Mouse (Mus musculus) liver, postnatal 0 days (tissue): ENCODE measurements around the gene Camta1. TPM values are rescaled to one million over a fixed set of nuclear protein-coding genes. Genes with fewer than 3 reads are reported as not detected.

Experiments used
- ATAC-seq: fragments of 200-750 bp; cut with Nextera tagmentation; 2 replicates; pipeline ENCODE4 v1.8.0; 2017; ENCODE audit warnings: mild to moderate bottlenecking, moderate library complexity
- DNase-seq: peaks from one replicate; pipeline ENCODE4 v3.0.0-alpha.2; 2016
- H3K27ac ChIP-seq: fragments of 300-500 bp; sonication (generic); 2 replicates; pipeline ENCODE4 v1.5.1; 2014; ENCODE audit warnings: antibody characterized with exemption, moderate library complexity, mild to moderate bottlenecking, low read depth
- H3K27me3 ChIP-seq: fragments of 300-500 bp; sonication (generic); 2 replicates; pipeline ENCODE4 v1.6.1; 2014; ENCODE audit warnings: low read length, control low read depth, mixed read lengths; ENCODE audit not compliant: insufficient read depth
- H3K36me3 ChIP-seq: fragments of 300-500 bp; sonication (generic); replicated peaks from 2 replicates; pipeline ENCODE4 v1.6.1; 2014; ENCODE audit warnings: mild to moderate bottlenecking, control low read depth, low read length, moderate library complexity, mixed read lengths; ENCODE audit not compliant: insufficient read depth
- H3K4me1 ChIP-seq: fragments of 300-500 bp; sonication (generic); 2 replicates; pipeline ENCODE4 v1.6.1; 2014; ENCODE audit warnings: antibody characterized with exemption, mild to moderate bottlenecking, control low read depth; ENCODE audit not compliant: insufficient read depth
- H3K4me2 ChIP-seq: fragments of 300-500 bp; sonication (generic); 2 replicates; pipeline ENCODE4 v1.6.1; 2014; ENCODE audit warnings: low read depth, mild to moderate bottlenecking, low read length, moderate library complexity, mixed read lengths
- H3K4me3 ChIP-seq: fragments of 300-500 bp; sonication (generic); 2 replicates; pipeline ENCODE4 v1.5.1; 2014; ENCODE audit warnings: low read depth, low read length
- H3K9ac ChIP-seq: fragments of 300-500 bp; sonication (generic); replicated peaks from 2 replicates; pipeline ENCODE4 v1.6.1; 2014; ENCODE audit warnings: mild to moderate bottlenecking, moderate library complexity
- H3K9me3 ChIP-seq: fragments of 300-500 bp; sonication (generic); 2 replicates; pipeline ENCODE4 v1.6.1; 2016; ENCODE audit warnings: mild to moderate bottlenecking, control low read depth, low read length, mixed read lengths
- CTCF ChIP-seq: sonication (generic); IDR thresholded peaks from 2 replicates; pipeline ENCODE4 v1.5.1; 2016; ENCODE audit warnings: antibody characterized with exemption, low read depth
- EP300 ChIP-seq: IDR thresholded peaks from 2 replicates; pipeline ENCODE4 v1.6.1; 2016; ENCODE audit warnings: antibody characterized with exemption, low read depth, mild to moderate bottlenecking
- WGBS: fragments of 180-500 bp; shearing (Covaris S2); extraction: QIAGEN DNeasy Blood & Tissue Kit; methylation state at CpG from one replicate; pipeline ENCODE4 v1.1.7; 2014; ENCODE audit not compliant: insufficient replicate concordance; 5-methylcytosine and 5-hydroxymethylcytosine counted together
- polyA plus RNA-seq: library from polyadenylated mRNA; unstranded; fragments of >200 nt; fragmentation: Nextera tagmentation; extraction: Ambion mirVana; gene quantifications from 2 replicates; pipeline ENCODE4 v1.2.1, GENCODE M21; 2015

Camta1 gene
- polyA plus RNA-seq, 1 experiment from 2014 or later: 48.3 TPM

DNA sequence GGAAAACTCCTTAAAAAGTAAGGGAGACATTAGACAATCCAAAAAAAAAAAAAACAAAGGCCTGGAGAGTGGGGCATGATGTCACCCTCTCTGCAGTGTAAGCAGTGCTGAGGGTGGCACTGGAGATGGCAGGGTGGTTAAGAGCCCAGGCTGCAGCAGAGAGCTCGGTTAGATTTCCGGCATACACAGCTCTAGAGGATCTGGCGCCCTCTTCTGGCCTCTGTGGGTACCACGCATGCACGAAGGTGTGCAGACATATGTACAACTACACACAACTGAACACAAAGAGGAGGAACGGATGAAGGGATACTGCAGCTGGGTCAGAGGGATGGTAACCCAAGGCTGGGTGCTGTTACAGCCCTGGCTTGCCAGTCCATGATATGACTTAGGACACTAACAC, 854.7 kb downstream of the Camta1 start:
- ATAC-seq (no peak), DNase-seq (peak; percentile 66)

DNA sequence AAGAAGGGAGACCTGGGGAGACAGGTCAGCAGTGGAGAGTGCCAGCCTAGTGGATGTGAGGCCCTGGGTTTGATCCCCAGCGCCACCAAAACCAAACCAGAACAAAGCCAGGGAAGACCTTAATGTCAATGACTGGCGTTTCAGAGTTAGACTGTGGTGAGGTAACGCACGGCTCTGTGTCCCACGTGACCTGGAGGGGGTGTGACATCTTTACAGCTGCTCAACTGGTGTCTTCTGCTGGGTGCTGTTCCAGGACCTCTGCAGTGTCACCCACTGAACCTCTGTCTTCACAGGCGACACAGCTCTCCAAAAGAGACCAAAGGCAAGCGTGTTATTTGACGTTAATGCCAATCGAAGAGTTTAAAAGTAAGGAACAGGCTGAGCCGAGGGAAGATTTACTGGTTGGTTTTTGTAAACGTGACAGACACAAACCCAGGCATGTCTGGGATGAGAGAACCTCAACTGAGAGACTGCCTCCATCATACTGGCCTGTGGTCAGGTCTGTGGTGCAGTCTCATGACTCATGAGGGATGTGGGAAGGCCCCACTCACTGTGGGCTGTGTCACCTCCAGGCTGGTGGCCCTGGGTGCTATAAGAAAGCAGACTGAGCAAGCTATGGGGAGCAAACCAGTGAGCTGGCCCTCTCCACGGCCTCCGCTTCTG, 855.9 kb downstream of the Camta1 start:
- Histone ChIP-seq H3K36me3 (no peaks in the 10 kb centered on the region; the same call in 1 of the 2 replicates), H3K27ac (no peak overlapping the region), H3K4me1 (no peaks in the 10 kb centered on the region), H3K4me3 (no peak overlapping the region), H3K27me3 (no peaks in the 10 kb centered on the region), H3K9ac (no peak overlapping the region), H3K9me3 (no peaks in the 10 kb centered on the region), H3K4me2 (no peak overlapping the region)
- TF ChIP-seq EP300: no peak
- TF ChIP-seq CTCF: no peak
- DNase-seq: no peak
- ATAC-seq: no peak
- WGBS: 72% methylated on average over 13 of the region's 13 CpGs

More for the DNA sequence above, 854.7 kb downstream of the Camta1 start:
- H3K27me3 ChIP-seq: no peaks in the 10 kb centered on the region
- no peak overlapping the region for H3K9ac ChIP-seq
- H3K27ac ChIP-seq: no peak overlapping the region
- no peaks in the 10 kb centered on the region for H3K9me3 ChIP-seq
- no peaks in the 10 kb centered on the region; the same call in 1 of the 2 replicates for H3K36me3 ChIP-seq
- no peak overlapping the region for H3K4me3 ChIP-seq
- no peak overlapping the region for H3K4me2 ChIP-seq
- WGBS: 53% methylated on average over 6 of the region's 6 CpGs
- H3K4me1 ChIP-seq: no peaks in the 10 kb centered on the region
- TF ChIP-seq EP300 (no peak), CTCF (peak; percentile 70)

DNA sequence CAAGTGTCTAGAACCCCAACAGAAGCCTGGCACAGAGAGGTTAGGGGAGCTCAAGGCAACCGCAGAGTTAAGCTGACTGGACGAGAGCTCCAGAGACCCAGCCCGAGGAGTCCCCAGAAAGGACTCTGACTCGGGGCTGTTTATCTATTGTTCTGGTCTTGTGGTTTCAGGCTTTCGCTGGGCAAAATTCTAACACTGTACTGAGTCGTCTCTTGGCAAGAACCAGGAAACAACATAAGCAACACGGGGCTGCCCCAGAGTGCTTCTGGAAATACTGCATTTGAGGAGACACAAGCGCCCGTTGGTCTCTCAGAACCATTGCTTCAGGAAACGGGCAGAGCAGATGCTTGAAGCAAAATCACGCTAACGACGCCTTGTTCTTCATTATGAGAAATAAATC, 860.3 kb downstream of the Camta1 start:
- H3K4me3 ChIP-seq: no peak overlapping the region
- no peak for TF ChIP-seq CTCF
- no peak for TF ChIP-seq EP300
- H3K9ac ChIP-seq: no peak overlapping the region
- 29% methylated on average over 13 of the region's 13 CpGs for WGBS
- ATAC-seq (no peak), DNase-seq (no peak)
- no peaks in the 10 kb centered on the region for H3K27me3 ChIP-seq
- H3K4me2 ChIP-seq: no peak overlapping the region
- H3K4me1 ChIP-seq: no peaks in the 10 kb centered on the region
- H3K9me3 ChIP-seq: no peaks in the 10 kb centered on the region
- H3K36me3 ChIP-seq: no peaks in the 10 kb centered on the region
- no peak overlapping the region for H3K27ac ChIP-seq

DNA sequence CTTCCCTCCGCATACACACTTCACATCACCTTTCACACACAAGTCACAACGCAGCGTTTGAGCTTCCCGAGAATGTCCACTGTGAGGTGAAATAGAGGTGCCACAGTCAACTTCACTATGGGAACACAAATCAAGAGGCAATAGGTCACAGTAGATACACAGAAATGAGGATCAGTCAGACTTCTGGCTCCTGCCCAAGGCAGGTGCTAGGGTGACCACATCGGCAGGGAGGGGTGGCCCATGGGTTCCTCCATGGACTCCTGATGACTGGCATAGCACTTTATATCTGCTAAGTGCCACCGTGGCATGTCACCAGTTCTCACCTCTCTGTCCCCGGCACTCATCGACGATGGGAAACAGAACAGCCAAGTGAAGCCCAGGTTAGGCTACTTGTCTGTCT, 863.0 kb downstream of the Camta1 start:
- DNase-seq (no peak), ATAC-seq (no peak)
- Histone ChIP-seq H3K27me3 (no peaks in the 10 kb centered on the region), H3K27ac (no peak overlapping the region), H3K9me3 (no peaks in the 10 kb centered on the region), H3K4me2 (no peak overlapping the region), H3K36me3 (no peaks in the 10 kb centered on the region), H3K4me1 (no peaks in the 10 kb centered on the region), H3K9ac (no peak overlapping the region), H3K4me3 (no peak overlapping the region)
- WGBS: 86% methylated on average over 9 of the region's 9 CpGs
- TF ChIP-seq EP300: no peak
- TF ChIP-seq CTCF: no peak

DNA sequence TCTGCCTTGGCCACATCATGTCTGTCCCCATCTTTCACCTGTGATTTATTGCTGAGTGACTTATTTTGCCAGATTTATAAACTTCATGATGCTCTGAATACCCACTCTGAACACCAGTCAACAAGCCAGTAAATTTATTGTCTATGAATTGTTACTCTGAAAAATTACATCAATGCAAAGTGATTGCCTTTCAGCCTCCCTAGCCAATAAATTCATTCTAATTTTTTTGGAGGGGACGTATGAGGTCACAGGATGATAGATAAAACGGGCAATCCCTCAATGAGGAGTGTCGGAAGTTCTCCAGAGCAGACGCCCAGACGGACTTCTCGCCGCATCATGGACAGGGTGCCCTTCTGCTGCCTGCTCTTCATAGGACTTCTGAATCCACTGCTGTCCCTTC, 864.9 kb downstream of the Camta1 start, which contains the start of gene Uts2:
Gene Uts2 (plus strand): TSS at position 301 of the 400 bp plus-strand sequence.
- Histone ChIP-seq H3K4me3 (no peak within 1 kb of the TSS), H3K9ac (no peak within 1 kb of the TSS), H3K9me3 (no peaks in the 10 kb centered on the region), H3K27me3 (no peaks in the 10 kb centered on the region), H3K4me2 (no peak within 1 kb of the TSS), H3K27ac (no peak within 1 kb of the TSS), H3K36me3 (no peaks in the 10 kb centered on the region), H3K4me1 (no peaks in the 10 kb centered on the region)
- 86% methylated on average over 7 of the region's 7 CpGs for WGBS
- DNase-seq (no peak), ATAC-seq (no peak)
- TF ChIP-seq CTCF: no peak
- no peak for TF ChIP-seq EP300

DNA sequence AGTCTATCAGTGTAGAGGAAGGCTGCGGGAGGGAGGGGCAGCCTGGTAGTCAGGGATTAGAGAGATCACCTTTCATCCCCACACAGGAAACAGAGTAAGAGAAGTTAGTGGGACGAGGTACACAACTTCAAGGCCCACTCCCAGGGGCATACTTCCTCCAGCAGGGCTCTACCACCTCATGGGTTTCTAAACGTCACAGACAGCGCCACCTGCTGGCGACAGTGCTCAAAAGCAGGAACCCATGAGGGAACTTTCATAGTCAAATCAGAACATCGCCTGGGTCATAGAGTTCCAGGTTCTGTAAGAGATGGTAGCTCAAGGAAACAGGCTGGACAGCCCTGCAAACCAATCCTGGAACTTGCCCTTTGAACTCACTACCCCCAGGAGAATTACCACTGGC, 871.5 kb downstream of the Camta1 start:
- DNase-seq: peak; percentile 40
- H3K27me3 ChIP-seq: no peaks in the 10 kb centered on the region
- H3K4me1 ChIP-seq: no peaks in the 10 kb centered on the region
- 52% methylated on average over 6 of the region's 6 CpGs for WGBS
- no peak for ATAC-seq
- no peak overlapping the region for H3K4me2 ChIP-seq
- TF ChIP-seq CTCF (peak; percentile 58), EP300 (no peak)
- no peak overlapping the region for H3K9ac ChIP-seq
- H3K9me3 ChIP-seq: no peaks in the 10 kb centered on the region
- no peak overlapping the region for H3K27ac ChIP-seq
- no peak overlapping the region for H3K4me3 ChIP-seq
- no peaks in the 10 kb centered on the region for H3K36me3 ChIP-seq
